Mouse (Mus musculus): ENCODE measurements around the gene Cul3.
A peak's percentile ranks its signal among the peaks of the same experiment; 100 is the strongest.
"Not testable (repeated sequence)": the region's sequence is repeated elsewhere in the genome, so short reads cannot be mapped to it uniquely, and the experiment has no call there.

Cul3 gene

DNA sequence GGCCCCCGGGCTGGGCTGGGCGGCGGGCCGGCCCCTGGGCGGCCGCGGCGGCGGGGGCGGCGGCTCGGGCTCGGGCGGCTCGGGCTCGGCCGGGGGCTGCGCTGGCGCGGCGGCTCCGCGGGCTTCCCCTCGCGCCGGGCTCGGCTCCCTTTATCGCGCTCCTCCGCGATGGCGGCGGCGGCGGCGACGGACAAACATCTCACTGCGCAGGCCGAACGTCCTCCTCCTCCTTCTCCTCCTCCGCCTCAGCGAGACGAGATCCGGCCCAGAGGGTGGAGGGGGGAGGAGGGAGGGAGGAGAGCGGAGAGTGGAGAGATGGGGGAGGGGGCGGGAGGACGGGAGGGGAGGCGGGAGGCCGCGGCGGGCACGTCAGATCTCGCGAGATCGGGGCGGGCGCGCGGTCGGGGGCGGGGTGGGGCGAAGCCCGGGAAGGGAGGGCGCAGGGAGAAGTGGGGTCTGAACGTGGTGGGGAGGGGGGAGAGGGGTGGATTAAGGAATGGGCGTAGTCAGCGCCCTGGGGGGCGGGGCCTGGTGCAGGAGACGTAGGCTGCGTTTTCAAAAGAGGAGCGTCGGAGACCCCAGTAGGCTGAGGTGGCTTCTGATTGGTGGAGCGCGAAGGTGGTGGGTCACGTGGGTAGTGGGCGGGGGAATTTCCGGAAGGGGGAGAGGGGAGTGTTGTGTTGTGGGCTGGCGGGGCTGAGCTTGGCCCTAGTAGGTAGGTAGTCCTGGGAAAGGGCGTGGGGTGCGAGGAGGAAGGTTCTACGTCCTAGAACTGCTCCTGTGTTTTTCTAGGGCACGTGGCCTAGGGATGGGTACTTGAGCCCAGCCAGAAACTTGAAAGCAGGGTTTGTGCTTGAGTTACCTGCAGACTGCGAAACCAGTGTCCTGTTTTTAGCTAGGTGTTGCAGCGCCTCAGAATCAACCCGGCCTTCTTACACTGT, at the start of gene Cul3:
Cul3 (minus strand) TSS at position 45 of the 941 bp plus-strand sequence.
- peak; percentile 99 for DNase-seq

DNA sequence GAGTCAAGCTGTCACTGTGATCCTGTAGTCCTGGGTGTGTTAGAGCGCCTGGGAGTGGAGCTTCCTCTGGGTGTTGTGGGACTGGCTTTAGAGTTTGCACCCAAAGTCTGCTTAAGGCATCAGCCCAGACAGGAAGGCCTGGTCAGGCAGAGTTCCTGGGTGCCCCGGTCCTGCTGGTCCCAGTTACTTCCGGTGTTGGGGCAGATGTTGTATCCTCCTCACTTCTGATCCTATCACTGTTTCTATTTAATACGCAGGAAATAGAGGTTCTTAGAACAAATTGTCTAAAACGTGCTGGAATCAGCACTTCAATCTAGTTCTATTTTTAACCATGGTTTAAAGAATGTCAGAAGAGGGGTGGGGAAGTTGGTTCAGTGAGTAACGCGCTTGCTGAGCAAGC, 49.2 kb upstream of the Cul3 start:
- peak; percentile 22 for DNase-seq

DNA sequence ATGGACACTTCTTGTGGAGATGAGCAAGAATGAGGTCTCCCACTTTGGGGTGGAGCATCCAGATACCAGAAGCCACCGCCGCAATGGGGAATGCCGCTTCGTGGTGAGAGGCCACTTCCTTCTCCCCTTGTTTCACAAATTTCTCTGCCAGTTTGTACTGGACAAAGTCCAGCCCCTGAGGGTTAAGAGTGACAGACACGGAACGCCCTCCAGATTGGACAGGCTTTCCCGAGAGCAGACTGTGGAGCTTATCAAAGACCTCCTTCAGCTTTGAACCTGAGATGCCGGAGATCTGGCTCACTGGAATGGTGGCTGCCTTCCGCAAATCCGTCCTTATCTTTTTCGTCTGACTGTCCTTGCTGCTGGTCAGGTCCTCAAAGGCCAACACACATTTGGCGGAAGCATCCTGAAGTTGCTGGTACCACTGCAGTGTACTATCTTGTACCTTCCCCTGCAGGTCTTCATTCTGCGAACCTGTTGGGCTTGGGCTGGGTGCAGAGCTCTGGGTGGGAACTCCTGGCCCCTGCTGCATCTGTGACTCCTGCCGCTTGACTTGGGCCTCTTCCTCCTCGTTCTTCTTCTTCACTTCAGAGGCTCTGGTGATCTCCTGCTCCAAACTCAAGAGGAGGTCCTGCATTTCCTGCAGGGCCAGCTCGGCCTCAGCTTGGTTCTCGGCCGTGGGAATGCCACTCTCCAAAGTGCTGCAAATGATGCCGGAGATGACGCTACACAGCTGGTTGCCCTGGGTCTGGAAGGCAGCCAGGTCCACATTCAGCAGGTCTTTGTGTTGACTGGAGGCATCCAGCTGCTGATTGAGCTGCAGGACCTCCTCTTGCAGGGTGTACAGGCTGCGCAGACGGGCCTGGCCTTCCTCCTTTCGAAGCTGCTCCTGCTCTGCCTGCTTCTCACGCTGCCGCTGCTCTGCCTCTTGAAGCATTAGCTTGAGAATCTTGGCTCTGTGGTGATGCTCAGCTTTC, 43.6 kb upstream of the Cul3 start:
- DNase-seq = peak; percentile 43

DNA sequence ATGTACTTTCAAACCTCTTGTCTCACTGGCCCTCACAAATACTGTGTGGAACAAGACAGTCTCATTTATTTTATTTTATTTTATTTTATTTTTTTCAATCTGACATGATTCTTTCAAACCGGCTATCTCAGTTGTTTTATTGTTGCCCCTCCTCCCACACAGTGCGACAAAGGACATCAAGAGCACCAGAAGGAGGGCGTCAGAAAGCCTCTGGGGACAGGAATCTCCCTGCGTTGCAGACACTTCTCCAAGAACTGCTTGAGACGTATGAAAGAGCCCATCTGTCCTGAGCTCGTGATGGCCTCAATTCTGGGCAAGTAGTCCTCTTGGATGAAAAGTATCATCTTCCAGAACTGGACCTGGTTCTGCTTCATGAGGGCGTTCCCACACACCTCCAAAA, 42.6 kb upstream of the Cul3 start:
- no peak for DNase-seq

DNA sequence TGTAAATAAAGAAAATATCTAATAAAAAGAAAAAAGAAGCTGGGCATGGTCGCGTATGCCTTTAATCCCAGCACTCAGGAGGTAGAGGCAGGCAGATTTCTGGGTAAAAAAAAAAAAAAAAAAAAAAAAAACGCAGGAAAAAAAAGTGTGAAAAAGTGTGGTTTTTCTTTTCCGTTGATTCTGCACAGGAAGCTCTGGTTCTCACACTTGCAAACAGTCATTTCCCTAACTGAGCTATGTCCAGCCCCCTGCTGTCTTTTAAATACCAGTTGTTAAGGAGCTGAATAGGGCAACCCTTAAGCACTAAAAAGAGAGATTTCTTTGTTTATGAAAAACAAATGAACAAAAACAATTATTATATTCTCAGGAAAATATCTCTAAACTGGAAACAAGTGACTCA, 41.0 kb upstream of the Cul3 start:
- no peak for DNase-seq

DNA sequence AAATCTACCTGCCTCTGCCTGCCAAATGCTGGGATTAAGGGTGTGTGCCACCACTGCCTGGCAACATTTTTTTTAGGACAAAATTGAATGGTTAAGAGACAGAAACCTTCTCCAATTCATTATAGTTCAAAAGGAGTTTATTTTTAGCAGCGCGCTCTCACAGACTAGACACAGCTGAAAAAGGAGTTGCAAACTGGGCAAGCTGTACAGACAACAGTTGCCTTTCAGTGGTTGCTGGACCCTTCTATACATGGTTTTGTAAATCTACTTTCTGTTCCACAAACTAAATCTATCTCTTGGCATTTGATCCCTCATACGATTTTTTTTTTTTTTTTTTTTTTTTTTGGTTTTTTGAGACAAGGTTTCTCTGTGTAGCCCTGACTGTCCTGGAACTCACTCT, 31.7 kb upstream of the Cul3 start:
- no peak for DNase-seq

DNA sequence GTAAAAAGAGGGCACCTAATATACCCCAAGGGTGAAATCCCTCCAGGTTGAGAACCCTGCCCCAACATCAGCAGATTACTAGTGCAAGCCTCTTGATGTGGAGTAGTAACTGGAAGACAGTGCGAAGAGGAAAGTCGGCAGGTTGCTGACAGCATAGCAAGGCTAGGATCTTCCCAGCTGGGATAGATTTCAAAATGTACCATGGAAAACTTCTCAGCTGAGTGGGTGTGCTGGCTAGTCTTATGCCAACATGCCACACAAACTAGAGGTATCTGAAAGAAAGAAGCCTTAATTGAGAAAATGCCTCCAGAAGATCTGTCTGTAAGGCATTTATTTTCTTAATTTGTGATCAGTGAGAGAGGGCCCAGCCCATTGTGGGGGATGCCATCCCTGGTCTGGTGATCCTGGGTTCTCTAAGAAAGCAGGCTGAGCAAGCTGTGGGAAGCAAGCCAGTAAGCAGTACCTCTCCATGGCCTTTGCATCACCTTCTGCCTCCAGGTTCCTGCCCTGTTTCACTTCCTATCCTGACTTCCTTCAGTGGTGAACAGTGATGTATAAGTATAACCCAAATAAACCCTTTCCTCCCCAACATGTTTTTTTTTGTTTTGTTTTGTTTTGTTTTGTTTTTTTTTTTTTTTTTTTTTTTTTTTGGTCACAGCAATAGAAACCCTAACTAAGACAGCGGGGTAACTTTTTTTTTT, 31.1 kb upstream of the Cul3 start:
- DNase-seq = no peak

DNA sequence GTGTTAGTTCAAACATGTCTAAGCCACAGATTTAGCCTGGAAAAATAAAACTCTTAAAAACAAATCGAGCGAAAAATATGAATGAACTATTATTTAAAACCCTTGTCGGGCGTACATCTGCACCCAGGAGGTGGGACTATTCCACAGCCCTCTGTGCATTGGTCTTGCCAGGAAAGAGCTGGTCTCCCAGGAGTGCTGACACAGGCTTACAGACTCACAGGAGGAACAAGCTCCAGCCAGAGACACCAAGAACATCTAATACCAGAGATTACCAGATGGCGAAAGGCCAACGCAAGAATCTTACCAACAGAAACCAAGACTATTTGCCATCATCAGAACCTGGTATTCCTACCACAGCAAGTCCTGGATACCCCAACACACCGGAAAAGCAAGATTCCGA, 23.2 kb upstream of the Cul3 start:
- no peak for DNase-seq

DNA sequence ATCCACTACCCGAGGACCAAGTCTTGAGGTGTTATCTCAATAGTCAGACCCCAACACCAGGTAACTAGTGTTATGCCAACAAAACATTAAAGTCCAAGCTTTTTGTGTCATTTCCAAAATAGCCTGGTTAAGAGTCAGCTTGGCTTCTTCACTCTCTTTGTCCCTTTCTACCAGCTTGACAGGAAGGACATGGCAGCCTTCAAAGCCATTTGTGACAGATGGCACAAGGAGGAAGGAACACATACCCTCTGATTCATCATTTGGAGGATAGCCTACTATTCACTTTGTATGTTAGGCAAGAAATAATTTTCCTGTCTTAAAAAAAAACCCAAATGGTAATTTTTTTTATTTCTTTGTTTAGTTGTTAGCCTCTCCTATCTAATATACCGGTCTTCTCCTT, 22.7 kb upstream of the Cul3 start:
- DNase-seq = no peak

DNA sequence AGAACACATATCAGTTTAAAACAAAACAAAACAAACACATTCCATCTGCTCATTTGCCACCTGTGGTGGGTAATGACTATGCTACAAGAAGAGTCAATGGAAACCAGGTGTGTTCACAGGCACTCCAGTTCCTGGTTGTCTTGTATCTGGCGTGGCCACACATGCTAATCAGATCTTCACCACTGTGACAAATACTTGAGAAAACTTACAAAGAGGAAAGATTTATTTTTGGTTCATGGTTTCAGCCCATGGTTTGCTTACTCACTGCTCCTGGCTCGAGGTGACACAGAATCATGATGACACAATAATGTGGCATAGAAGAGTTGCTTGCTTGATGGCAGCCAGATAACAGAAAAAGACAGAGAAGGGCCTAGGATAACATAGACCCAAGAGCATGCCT, 22.1 kb upstream of the Cul3 start:
- no peak for DNase-seq

DNA sequence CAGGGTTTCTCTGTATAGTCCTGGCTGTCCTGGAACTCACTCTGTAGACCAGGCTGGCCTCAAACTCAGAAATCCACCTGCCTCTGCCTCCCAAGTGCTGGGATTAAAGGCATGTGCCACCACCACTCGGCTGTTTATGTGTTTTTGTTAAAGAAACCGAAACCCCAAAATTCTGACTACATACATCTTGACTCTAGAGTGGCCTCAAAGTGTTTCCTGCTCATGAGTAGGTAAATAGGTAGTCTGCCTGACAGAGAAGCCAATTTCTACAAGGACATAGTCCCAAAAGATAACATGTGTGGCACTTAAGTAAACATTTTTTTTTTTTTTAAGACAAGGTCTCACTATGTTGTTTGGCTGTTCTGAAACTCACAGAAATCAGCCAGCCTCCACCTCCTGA, 21.5 kb upstream of the Cul3 start:
- DNase-seq = not testable (repeated sequence)

DNA sequence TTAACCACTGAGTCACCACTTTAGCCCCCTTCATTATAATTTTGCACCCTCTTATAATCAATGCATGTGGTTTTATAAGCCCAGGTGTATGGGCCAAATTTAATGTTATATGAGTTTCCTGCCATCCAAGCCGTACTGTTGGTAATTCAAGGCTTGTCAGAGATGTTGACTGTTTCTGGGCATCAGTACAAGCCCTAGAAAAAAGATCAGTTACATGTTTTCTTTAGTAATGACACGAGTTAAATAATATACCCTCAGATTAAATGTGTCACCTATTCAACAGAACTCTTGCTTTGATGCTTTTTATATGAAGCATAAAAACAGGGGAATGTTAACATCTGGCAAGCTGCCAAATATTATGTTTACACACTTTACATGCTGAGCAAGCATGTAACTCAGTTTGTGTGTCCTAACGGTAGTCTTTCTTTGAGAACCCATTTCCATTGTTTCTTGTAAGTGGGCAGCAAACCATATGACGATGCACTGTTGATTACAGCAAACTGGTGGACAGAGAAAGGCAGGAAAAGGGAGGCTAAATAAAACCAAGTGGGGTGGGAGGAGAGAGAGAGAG, 19.8 kb upstream of the Cul3 start:
- no peak for DNase-seq

DNA sequence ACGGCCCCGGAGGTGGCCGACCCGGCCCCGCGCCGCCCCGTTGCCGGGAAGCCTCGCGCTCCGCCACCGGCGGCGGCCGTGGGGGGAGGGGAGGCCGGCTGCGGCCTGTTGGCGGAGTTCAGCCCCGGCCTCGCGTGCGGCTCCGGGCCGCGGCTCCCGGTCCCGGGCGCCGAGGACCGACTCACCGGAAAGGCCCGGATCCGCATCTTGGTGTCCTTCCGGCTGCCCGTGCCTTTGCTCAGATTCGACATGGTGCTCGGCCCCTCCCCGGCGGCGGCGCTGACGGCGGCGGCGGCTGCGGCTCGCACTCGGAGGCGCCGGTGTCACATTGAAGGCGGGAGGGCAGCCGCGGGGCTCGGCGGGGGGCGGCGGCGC, 232 bp downstream of the Cul3 start:
- peak; percentile 79 for DNase-seq

DNA sequence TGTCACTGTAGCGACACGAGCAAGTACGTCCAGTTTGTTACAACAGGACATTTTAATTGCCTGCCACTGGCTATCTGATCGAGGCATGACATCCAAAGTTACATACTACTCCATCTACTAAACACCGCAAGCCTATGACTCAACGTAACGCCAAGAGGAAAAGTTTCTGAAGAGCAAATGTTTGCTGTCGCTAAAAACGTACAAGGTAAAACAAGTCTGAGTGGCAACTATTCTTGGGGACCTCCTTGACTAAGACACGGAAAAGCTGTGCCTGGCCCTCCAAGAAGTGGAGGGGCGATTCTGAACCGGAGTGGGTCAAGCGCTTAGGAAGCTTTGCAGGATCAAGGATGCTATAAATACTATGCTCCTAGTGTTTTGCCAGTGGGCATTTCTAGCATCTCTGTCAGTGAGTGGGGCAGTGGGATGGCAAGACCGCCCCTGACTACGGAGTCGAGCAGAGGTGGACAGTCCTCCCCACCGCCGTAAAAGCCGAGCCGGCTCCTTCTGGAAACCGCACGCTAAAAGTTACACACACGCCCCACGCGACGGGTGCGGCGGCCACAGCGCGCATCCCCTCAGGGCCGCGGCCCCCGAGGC, 757 bp downstream of the Cul3 start:
- no peak for DNase-seq

DNA sequence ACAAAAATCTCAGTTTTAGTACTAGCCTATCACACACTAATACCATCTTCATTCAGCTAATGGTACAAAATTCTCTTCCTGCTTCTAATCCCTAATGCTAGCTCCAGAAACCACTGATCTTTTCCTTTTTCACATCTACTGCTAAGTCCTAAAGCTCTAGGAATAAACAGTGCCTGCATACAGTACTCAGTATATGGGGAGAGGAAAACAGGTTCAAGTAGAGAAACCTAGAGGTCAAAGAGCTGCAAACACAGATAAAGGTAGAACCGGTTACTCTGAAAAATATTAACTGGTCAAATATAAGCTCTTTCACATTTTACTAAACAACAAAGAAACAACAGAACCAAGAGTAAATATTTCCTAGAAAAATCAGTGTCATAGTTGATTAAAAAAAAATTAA, 1.9 kb downstream of the Cul3 start:
- DNase-seq = no peak

DNA sequence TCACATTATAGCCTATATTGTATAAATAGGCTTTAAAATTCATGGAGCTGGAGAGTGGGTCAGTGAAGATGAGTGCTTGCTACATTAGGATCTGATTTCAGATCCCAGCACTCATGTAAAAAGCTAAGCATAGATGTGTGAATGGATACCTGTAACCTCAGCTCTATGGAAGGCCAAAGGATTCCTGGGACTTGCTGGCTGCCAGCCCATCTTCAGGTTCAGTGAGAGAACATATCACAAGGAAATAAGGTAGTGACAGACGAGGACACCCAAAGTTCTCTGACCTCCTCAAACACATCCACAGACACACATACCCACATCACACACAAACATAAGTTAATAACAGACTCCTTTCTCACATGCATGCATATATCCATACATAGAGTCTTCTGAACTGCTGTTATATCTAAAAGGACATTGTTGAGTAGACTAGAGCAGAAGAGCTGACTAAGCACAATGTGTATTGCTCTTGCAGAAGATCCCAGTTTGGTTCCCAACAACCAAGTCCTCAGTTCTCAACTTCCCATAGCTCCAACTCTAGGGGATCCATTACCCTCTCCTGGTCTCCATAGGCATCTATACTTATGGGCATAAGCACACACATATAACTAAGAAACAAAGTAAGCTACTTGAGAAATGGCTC, 4.4 kb downstream of the Cul3 start:
- DNase-seq = no peak

DNA sequence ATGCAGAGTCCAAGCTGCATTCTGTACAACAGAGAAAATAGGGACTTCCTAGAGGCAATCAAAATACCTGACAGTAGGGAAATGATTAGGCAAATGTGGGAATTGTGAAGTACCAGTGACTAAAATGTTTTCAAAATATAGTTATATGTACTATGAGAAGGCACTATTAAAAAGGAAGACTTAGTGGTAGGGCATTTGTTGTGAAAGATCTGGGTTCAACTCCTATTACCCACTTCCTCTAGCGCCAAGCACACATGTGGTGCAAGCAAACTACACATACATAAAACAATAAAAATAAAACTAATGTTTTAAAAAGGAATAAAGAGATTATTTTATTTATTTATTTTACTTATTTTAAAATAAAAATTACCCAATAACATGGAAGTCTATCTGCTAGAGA, 5.2 kb downstream of the Cul3 start:
- no peak for DNase-seq

DNA sequence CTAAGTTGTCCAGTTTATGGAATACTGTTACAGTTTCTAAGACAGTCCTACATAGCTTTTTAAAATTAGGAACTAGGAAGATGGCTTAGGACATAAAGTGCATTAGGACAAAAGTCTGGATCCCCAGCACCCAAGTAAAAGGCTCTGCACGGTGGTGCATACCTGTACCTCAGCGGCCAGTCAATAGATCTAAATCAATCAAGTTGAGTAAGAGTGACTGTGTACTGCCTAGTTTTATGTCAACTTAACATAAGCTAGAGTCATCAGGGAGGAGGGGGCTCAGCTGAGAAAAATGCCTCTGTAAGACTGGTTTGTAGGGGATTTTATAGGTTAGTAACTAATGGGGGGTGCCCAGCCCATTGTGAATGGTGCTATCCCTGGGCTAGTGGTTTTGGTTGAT, 9.3 kb downstream of the Cul3 start:
- no peak for DNase-seq

DNA sequence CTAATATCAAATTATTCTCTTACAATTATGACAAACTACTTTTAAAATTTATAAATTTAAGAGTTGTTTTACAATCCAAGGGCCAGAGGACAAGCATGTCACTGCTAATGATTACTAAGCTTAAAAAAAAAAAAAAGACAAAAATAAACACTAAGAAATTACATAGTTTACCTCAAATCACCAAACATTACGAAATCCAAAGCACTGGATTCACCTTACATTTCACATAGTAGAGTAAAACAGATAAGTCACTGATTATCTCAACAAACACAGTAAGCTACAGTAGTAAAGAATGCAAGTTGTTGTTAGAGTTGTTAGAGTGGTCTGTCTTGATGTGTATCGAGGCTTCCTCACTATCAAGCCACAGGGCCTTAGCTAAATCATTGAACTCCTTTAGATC, 14.5 kb downstream of the Cul3 start:
- DNase-seq = no peak

DNA sequence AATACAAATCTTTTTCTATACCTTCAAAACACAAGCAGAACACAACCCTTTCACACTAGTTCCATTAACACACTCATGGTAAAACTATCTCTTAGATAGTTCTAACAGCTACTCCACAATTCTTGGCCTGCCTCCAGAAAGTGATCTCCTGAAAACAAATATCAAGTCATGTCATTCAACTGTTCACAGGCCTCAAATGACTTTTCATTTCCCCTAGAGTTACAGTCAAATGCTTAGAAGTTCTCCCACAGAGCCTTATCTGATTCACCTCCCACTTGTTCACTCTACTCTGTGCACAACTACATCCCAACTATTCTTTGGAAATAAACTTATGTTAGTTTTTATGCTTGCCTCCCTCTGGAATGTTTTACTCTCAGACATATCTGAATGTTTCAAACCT, 15.9 kb downstream of the Cul3 start:
- no peak for DNase-seq

DNA sequence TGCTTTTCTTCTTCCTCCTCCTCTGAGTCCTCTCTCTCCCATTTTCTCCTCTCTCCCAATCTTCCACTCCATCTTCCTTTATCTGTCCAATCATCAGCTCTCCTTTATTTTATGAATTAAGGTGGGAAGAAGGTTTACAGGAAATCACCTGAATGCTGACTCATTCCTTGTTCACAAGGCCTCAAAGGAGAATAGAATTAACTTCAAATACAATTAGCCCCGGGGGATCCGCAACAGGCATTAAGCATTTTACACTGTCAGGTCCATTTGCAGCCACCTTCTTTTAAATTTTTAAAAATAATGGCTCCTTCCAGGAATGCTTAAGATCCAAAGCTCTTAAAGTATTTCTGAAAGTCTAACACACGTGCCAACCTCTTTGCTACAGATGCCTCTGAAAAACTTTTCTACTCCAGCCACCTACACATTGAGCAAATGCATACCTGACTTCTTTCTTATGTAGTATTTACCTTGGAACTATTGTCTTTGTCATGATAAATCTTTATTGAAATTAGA, 24.7 kb downstream of the Cul3 start:
- no peak for DNase-seq

DNA sequence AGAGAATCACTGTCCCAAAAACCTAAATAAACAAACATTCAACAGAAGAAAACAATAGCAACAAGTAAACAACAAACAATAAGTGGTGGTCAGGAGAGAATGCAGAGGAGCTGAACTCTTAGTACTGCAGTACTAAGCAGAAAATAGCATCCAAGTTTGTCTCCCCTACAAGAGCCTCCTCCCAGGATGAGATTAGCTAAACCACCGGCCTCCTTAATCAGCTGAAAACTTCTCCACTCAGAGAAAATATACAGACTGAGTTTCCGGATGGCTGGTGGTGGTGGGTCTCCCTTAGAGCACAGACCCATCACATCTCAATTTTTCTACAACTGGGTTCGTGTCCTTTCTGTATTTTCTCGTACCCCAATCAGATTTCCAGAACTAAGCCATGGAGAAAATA, 47.0 kb downstream of the Cul3 start:
- DNase-seq = no peak

Data from thymus, postnatal 4 days (tissue).